11 mouse cellular contexts compared by ENCODE assay signal in genomic region chr9:71043899-71044298, GRCm38 (mm10).
DNase-seq lines count a peak whose midpoint lies in the region; ATAC-seq and TF ChIP-seq lines count a peak whose summit lies in the region.
"Had no signal": no experiment of that assay in that cellular context is flagged by ENCODE, and none has a peak within 500 bp of the region (broad histone marks: within the 10 kb centered on the region; RNA-seq: fewer than 3 reads in every experiment).

No protein-coding gene starts in this region.

- H3K4me1 ChIP-seq in kidney, adult 2 months (ENCODE audit: control insufficient read depth, insufficient read depth, low read length) = no peaks in the 10 kb centered on the region
- 0 out of 2 replicates have a peak, but pooled peaks cover 2% of the 10 kb centered on the region for H3K4me1 ChIP-seq in kidney, embryonic 15.5 days
- no peaks in the 10 kb centered on the region for H3K4me1 ChIP-seq in MEL (ENCODE audit: control insufficient read depth in 1 of 2, insufficient read depth in 2 of 2, low read length in 2 of 2)
- no peaks in the 10 kb centered on the region for H3K4me1 ChIP-seq in kidney, postnatal 0 days (replicated peaks; ENCODE audit: insufficient read depth, low read length)
- H3K4me1 ChIP-seq: intestine, embryonic 15.5 days had no signal

- intact Hi-C loops in left cerebral cortex, adult 2 months (cut with DNase I) = no loop called here

- TF ChIP-seq CTCF in kidney, adult 2 months (conservative IDR thresholded peaks at IDR 0.05; ENCODE audit: insufficient read depth, insufficient read length, low read depth, low read length) = no peak
- TF ChIP-seq CTCF in MEL (IDR thresholded peaks at IDR 0.05 in 2 of 3, conservative IDR thresholded peaks at IDR 0.05 in 1 of 3; ENCODE audit: control insufficient read depth in 1 of 3, insufficient read depth in 1 of 3, low read depth in 2 of 3, low read length in 3 of 3, poor library complexity in 1 of 3, severe bottlenecking in 1 of 3) = no peak
- TF ChIP-seq CTCF in kidney, postnatal 0 days (IDR thresholded peaks at IDR 0.05; ENCODE audit: low read depth) = no peak
- no peak for TF ChIP-seq CTCF in left cerebral cortex, adult 2 months (IDR thresholded peaks at IDR 0.05)

- WGBS in kidney, adult 2 months = 29% methylated on average over 1 of the region's 1 CpGs
- WGBS in kidney, embryonic 15.5 days = 49% methylated on average over 1 of the region's 1 CpGs
- WGBS in kidney, postnatal 0 days = 35% methylated on average over 1 of the region's 1 CpGs

- H3K27ac ChIP-seq in kidney, adult 2 months (ENCODE audit: insufficient read depth, low read depth, low read length) = no peak overlapping the region
- H3K27ac ChIP-seq in kidney, embryonic 15.5 days = no peak overlapping the region
- no peak overlapping the region for H3K27ac ChIP-seq in MEL (ENCODE audit: control insufficient read depth, low read depth, low read length)
- H3K27ac ChIP-seq in kidney, postnatal 0 days = no peak overlapping the region
- no peak overlapping the region for H3K27ac ChIP-seq in left cerebral cortex, adult 2 months
- H3K27ac ChIP-seq: intestine, embryonic 15.5 days; liver, embryonic 14.5 days had no signal

- no peak for TF ChIP-seq EP300 in MEL (IDR thresholded peaks at IDR 0.05; ENCODE audit: low read depth in 1 of 2, low read length in 2 of 2)

- no peak for ATAC-seq in cerebellum, adult (ENCODE audit: insufficient number of reproducible peaks, low FRiP score, low TSS enrichment)
- ATAC-seq in kidney, embryonic 15.5 days (replicated peaks; ENCODE audit: low FRiP score) = no peak
- ATAC-seq in kidney, postnatal 0 days (replicated peaks; ENCODE audit: low FRiP score, low read depth) = no peak
- ATAC-seq: activated CD4-positive, CD25-positive, alpha-beta regulatory T cell, adult 4 months; intestine, embryonic 15.5 days had no signal

- H3K9me3 ChIP-seq in kidney, embryonic 15.5 days (replicated peaks) = no peaks in the 10 kb centered on the region
- H3K9me3 ChIP-seq in MEL (replicated peaks; ENCODE audit: insufficient read depth, low read length) = no peaks in the 10 kb centered on the region
- no peaks in the 10 kb centered on the region for H3K9me3 ChIP-seq in kidney, postnatal 0 days (replicated peaks; ENCODE audit: low read length)
- H3K9me3 ChIP-seq: intestine, embryonic 15.5 days had no signal

- H3K79me2 ChIP-seq in MEL (ENCODE audit: control insufficient read depth, insufficient read depth, low read length, poor library complexity) = no peaks in the 10 kb centered on the region

- H3K4me2 ChIP-seq in kidney, embryonic 15.5 days = no peak overlapping the region
- H3K4me2 ChIP-seq in kidney, postnatal 0 days (ENCODE audit: low read length) = no peak overlapping the region
- H3K4me2 ChIP-seq: intestine, embryonic 15.5 days had no signal

- no peaks in the 10 kb centered on the region for H3K36me3 ChIP-seq in kidney, adult 2 months (ENCODE audit: control insufficient read depth, insufficient read depth, low read length)
- no peaks in the 10 kb centered on the region for H3K36me3 ChIP-seq in kidney, embryonic 15.5 days
- H3K36me3 ChIP-seq in MEL (ENCODE audit: control insufficient read depth in 1 of 2, insufficient read depth in 2 of 2, low read length in 2 of 2) = no peaks in the 10 kb centered on the region
- no peaks in the 10 kb centered on the region for H3K36me3 ChIP-seq in kidney, postnatal 0 days (ENCODE audit: insufficient read depth, low read length)
- H3K36me3 ChIP-seq: intestine, embryonic 15.5 days had no signal

- H3K4me3 ChIP-seq in kidney, adult 2 months (ENCODE audit: insufficient read depth, low read depth, low read length) = no peak overlapping the region
- no peak overlapping the region for H3K4me3 ChIP-seq in kidney, embryonic 15.5 days (replicated peaks)
- no peak overlapping the region for H3K4me3 ChIP-seq in MEL (ENCODE audit: control insufficient read depth in 1 of 2, insufficient read depth in 1 of 2, low read depth in 2 of 2, low read length in 2 of 2)
- no peak overlapping the region for H3K4me3 ChIP-seq in kidney, postnatal 0 days (replicated peaks; ENCODE audit: low read depth, low read length)
- no peak overlapping the region for H3K4me3 ChIP-seq in left cerebral cortex, adult 2 months
- H3K4me3 ChIP-seq: intestine, embryonic 15.5 days had no signal

- H3K27me3 ChIP-seq in kidney, adult 2 months (replicated peaks; ENCODE audit: control insufficient read depth, insufficient read depth, low read length) = no peaks in the 10 kb centered on the region
- no peaks in the 10 kb centered on the region for H3K27me3 ChIP-seq in kidney, embryonic 15.5 days
- peaks cover 3% of the 10 kb centered on the region in 2 experiments; a peak in 2 of 4 replicates for H3K27me3 ChIP-seq in MEL (ENCODE audit: control insufficient read depth in 1 of 2, insufficient read depth in 2 of 2, low read length in 2 of 2)
- no peaks in the 10 kb centered on the region for H3K27me3 ChIP-seq in kidney, postnatal 0 days (ENCODE audit: insufficient read depth, low read length)
- H3K27me3 ChIP-seq: intestine, embryonic 15.5 days had no signal

- no peak overlapping the region for H3K9ac ChIP-seq in kidney, embryonic 15.5 days
- H3K9ac ChIP-seq in MEL (ENCODE audit: control insufficient read depth, low read depth, low read length, poor library complexity, severe bottlenecking) = no peak overlapping the region
- H3K9ac ChIP-seq in kidney, postnatal 0 days (ENCODE audit: low read depth, low read length) = no peak overlapping the region
- H3K9ac ChIP-seq: intestine, embryonic 15.5 days; liver, embryonic 14.5 days had no signal

- no peak for TF ChIP-seq POLR2A in kidney, adult 2 months (IDR thresholded peaks at IDR 0.05; ENCODE audit: low read depth, low read length)
- no peak for TF ChIP-seq POLR2A in MEL (IDR thresholded peaks at IDR 0.05; ENCODE audit: control insufficient read depth in 1 of 2, insufficient read depth in 1 of 2, low read depth in 1 of 2, low read length in 2 of 2, poor library complexity in 1 of 2)

- peak; percentile 13 to 33 for DNase-seq in cerebellum, adult 18-20 months
- DNase-seq in kidney, adult 2 months = peak; percentile 68
- DNase-seq in MEL (ENCODE audit: low read depth, low spot score) = peak; percentile 36
- DNase-seq in kidney, postnatal 0 days (ENCODE audit: low spot score) = peak; percentile 23
- DNase-seq in left cerebral cortex, adult 2 months (ENCODE audit: extremely low spot score in 1 of 2, low spot score in 2 of 2) = no peak
- DNase-seq in spleen, adult 12 weeks (ENCODE audit: low spot score) = no peak

- TF ChIP-seq RAD21 in MEL (IDR thresholded peaks at IDR 0.05; ENCODE audit: low read depth, low read length) = no peak

TF ChIP-seq in MEL, 35 proteins besides CTCF, POLR2A, EP300 and RAD21:
- TF ChIP-seq ZNF384 (IDR thresholded peaks at IDR 0.05; ENCODE audit: low read depth, low read length) (no peak), TBP (IDR thresholded peaks at IDR 0.05; ENCODE audit: low read depth, low read length) (no peak), ZMIZ1 (IDR thresholded peaks at IDR 0.05; ENCODE audit: low read depth, low read length) (no peak), MEF2A (IDR thresholded peaks at IDR 0.05; ENCODE audit: extremely low read depth, insufficient replicate concordance, low read depth, low read length, poor library complexity, severe bottlenecking) (no peak), UBTF (IDR thresholded peaks at IDR 0.05; ENCODE audit: borderline replicate concordance, insufficient read depth, low read depth, low read length) (no peak), SMC3 (IDR thresholded peaks at IDR 0.05; ENCODE audit: low read depth, low read length) (no peak), MAX (IDR thresholded peaks at IDR 0.05; ENCODE audit: low read length) (no peak), KAT2A (conservative IDR thresholded peaks at IDR 0.05; ENCODE audit: low read depth, low read length) (no peak), ELF1 (IDR thresholded peaks at IDR 0.05; ENCODE audit: low read depth, low read length) (no peak), TAL1 (IDR thresholded peaks at IDR 0.05; ENCODE audit: low read length) (no peak), JUND (IDR thresholded peaks at IDR 0.05; ENCODE audit: low read depth, low read length) (no peak), MXI1 (IDR thresholded peaks at IDR 0.05; ENCODE audit: low read depth, low read length) (no peak)

Comparison
In these comparisons a context has a peak if more than half of its experiments do, and no peak if none do; other contexts are left out.
1. DNase-seq: peak in cerebellum, adult 18-20 months (2 of 2), kidney, adult 2 months (single experiment), MEL (single experiment) and kidney, postnatal 0 days (single experiment); none in left cerebral cortex, adult 2 months (0 of 2) and spleen, adult 12 weeks (single experiment).